Mouse (Mus musculus): ENCODE measurements at regions not wholly inside any gene's neighbourhood (a gene's known extent, or its start where the extent isn't known, plus 50 kb on each side); places are given as distances from the start of the nearest gene placed in this dataset.

- Histone ChIP-seq H3K27ac (ENCODE audit: insufficient read depth, low read depth) (no peak overlapping the region), H3K4me1 (ENCODE audit: control insufficient read depth in 1 of 2, insufficient read depth in 2 of 2) (peaks cover 4 to 14% of the 10 kb centered on the region in 2 experiments), H3K9me3 (replicated peaks; ENCODE audit: low read length) (no peaks in the 10 kb centered on the region), H3K4me3 (replicated peaks in 1 of 3; ENCODE audit: low read depth in 2 of 3, low read length in 2 of 3, poor library complexity in 1 of 3) (no peak overlapping the region), H3K27me3 (replicated peaks) (no peaks in the 10 kb centered on the region), H3K79me2 (replicated peaks; ENCODE audit: control insufficient read depth, extremely low read depth, insufficient read depth, poor library complexity, severe bottlenecking) (no peaks in the 10 kb centered on the region), H3K9ac (ENCODE audit: insufficient read depth, low read depth) (no peak overlapping the region), H3K36me3 (replicated peaks in 1 of 2; ENCODE audit: control insufficient read depth in 1 of 2, insufficient read depth in 1 of 2, low read length in 1 of 2) (no peaks in the 10 kb centered on the region), H3K4me2 (ENCODE audit: insufficient read depth, low read depth, poor library complexity, severe bottlenecking) (no peak overlapping the region)
- no peak for DNase-seq (ENCODE audit: extremely low read depth)
- TF ChIP-seq CHD2 (IDR thresholded peaks at IDR 0.05; ENCODE audit: low read length) = no peak
- TF ChIP-seq ELF1 (IDR thresholded peaks at IDR 0.05; ENCODE audit: low read depth, low read length) = no peak
- no peak for TF ChIP-seq E2F4 (IDR thresholded peaks at IDR 0.05; ENCODE audit: insufficient replicate concordance, low read depth, low read length)
- dilution Hi-C loops (cut with MboI; ENCODE audit: extremely low pct_ligation_motif_present, extremely low pct_unique_long_range_greater_than_20kb, low sequenced_read_pairs) (no loop called here), in situ Hi-C loops (cut with MboI; ENCODE audit: low pct_ligation_motif_present, low pct_unique_long_range_greater_than_20kb, low sequenced_read_pairs) (no loop called here)
Measured at GRCm38 (mm10) chr11:44349546-44349945, 50.3 kb upstream of the Il12b start.

All from CH12.LX (cell line).